Mouse (Mus musculus) neural tube, embryonic 11.5 days (tissue): ENCODE data around the gene Trim39. TPM values are rescaled to one million over a fixed set of nuclear protein-coding genes. Genes with fewer than 3 reads are reported as not detected.
"Not testable (repeated sequence)": the region's sequence is repeated elsewhere in the genome, so short reads cannot be mapped to it uniquely, and the experiment has no call there.

Experiments
- ATAC-seq: fragments of 200-750 bp; cut with Nextera tagmentation; 2 replicates; pipeline ENCODE4 v1.8.0; 2017; ENCODE audit warnings: moderate number of reproducible peaks, mild to moderate bottlenecking, moderate TSS enrichment, moderate library complexity; ENCODE audit not compliant: insufficient read depth, low FRiP score, low TSS enrichment
- DNase-seq: peaks from one replicate; pipeline ENCODE4 v3.0.0-alpha.2; 2015; ENCODE audit warnings: low spot score
- H3K27ac ChIP-seq: fragments of 300-500 bp; sonication (generic); 2 replicates; pipeline ENCODE4 v1.5.1; 2014; ENCODE audit warnings: low read depth, mild to moderate bottlenecking, low read length
- H3K27me3 ChIP-seq: fragments of 300-500 bp; sonication (generic); 2 replicates; pipeline ENCODE4 v1.6.1; 2014; ENCODE audit warnings: mild to moderate bottlenecking, low read length, mixed read lengths; ENCODE audit not compliant: control insufficient read depth, insufficient read depth
- H3K36me3 ChIP-seq: fragments of 300-500 bp; sonication (generic); 2 replicates; pipeline ENCODE4 v1.6.1; 2014; ENCODE audit warnings: mild to moderate bottlenecking, low read length, moderate library complexity, mixed read lengths; ENCODE audit not compliant: control insufficient read depth, insufficient read depth
- H3K4me1 ChIP-seq: fragments of 300-500 bp; sonication (generic); 2 replicates; pipeline ENCODE4 v1.6.1; 2014; ENCODE audit warnings: low read length, mixed read lengths; ENCODE audit not compliant: control insufficient read depth, insufficient read depth
- H3K4me2 ChIP-seq: fragments of 300-500 bp; sonication (generic); 2 replicates; pipeline ENCODE4 v1.6.1; 2014; ENCODE audit warnings: low read depth, mild to moderate bottlenecking, moderate library complexity
- H3K4me3 ChIP-seq: fragments of 300-500 bp; sonication (generic); 2 replicates; pipeline ENCODE4 v1.5.1; 2014; ENCODE audit warnings: low read depth, low read length
- H3K9ac ChIP-seq: fragments of 300-500 bp; sonication (generic); 2 replicates; pipeline ENCODE4 v1.6.1; 2014; ENCODE audit warnings: mild to moderate bottlenecking, low read length
- H3K9me3 ChIP-seq: fragments of 300-500 bp; sonication (generic); 2 replicates; pipeline ENCODE4 v1.6.1; 2016; ENCODE audit warnings: low read length; ENCODE audit not compliant: control insufficient read depth
- WGBS: fragments of 180-500 bp; shearing (Covaris S2); extraction: QIAGEN DNeasy Blood & Tissue Kit; methylation state at CpG from one replicate; pipeline ENCODE4 v1.1.7; 2014; 5-methylcytosine and 5-hydroxymethylcytosine counted together
- polyA plus RNA-seq: library from polyadenylated mRNA; unstranded; fragments of >200 nt; fragmentation: Nextera tagmentation; extraction: Ambion mirVana; gene quantifications from 2 replicates; pipeline ENCODE4 v1.2.1, GENCODE M21; 2014

Trim39 gene
- polyA plus RNA-seq, 1 experiment from 2014 or later = 18.0 TPM

DNA sequence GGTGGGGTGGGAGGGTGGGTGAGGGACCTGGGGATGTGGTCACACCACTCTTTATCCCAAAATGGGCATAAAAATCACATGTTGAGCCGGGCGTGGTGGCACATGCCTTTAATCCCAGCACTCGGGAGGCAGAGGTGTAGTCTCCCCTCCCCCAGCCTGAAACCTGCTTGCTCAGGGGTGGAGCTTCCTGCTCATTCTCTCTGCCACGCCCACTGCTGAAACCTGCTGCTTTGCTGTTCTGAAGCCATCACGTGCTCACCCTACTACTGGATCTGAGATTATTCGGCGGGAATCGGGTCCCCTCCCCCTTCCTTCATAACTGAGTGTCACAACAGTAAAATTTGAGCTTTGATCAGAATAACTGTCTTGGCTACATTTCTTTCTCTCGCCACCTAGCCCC, 36.7 kb downstream of the Trim39 start:
- H3K4me3 ChIP-seq, H3K9ac ChIP-seq, H3K36me3 ChIP-seq, H3K9me3 ChIP-seq, H3K4me1 ChIP-seq, DNase-seq, H3K4me2 ChIP-seq, ATAC-seq, H3K27ac ChIP-seq: not testable (repeated sequence)
- H3K27me3 ChIP-seq = peaks cover 19% of the 10 kb centered on the region
- WGBS = 31% methylated on average over 8 of the region's 9 CpGs

DNA sequence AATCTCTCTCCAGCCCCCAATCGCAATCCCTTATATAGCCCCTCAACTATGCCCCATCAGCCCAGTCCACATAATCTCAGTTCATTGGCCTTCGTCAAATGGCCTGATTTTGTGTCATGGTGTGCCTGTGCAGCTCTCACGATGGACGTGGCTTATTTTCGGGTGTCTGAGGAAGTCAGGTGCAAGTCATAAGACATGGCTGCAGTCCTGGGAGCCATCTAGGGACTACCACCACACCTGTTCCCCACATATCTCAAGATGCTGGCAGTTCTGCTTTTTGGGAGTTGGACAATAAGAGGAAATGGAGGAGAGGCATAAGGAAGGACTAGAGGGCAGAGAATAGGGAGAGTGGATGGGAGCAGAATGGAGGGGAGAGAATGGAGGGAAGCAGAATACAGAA, 38.5 kb downstream of the Trim39 start:
- Histone ChIP-seq H3K27me3 (peaks cover 36% of the 10 kb centered on the region), H3K9me3 (no peaks in the 10 kb centered on the region), H3K36me3 (no peaks in the 10 kb centered on the region), H3K4me1 (no peaks in the 10 kb centered on the region), H3K4me2 (no peak overlapping the region), H3K4me3 (no peak overlapping the region), H3K9ac (no peak overlapping the region), H3K27ac (no peak overlapping the region)
- DNase-seq (no peak), ATAC-seq (no peak)
- WGBS = 80% methylated on average over 5 of the region's 5 CpGs

DNA sequence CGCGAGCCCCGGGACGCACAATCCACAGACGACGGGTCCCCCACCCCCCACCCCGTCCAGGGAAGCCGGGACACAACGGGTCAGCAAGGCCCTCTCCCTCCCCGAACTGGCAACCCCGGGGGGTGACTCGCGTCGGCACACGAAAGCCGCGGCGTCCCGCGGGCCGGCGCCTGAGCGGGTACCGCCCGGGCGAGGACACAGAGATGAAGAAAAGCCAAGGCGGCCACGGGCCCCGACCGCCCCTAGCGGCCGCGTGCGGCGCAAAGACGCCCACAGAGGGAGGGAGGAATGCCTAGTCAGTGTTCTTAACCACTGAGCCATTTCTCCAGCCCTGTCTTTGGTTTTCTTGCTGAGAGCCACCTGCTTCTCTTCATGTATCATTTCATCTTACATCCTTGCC, 40.7 kb downstream of the Trim39 start:
- Histone ChIP-seq H3K36me3 (no peaks in the 10 kb centered on the region), H3K9ac (no peak overlapping the region), H3K27ac (no peak overlapping the region), H3K4me2 (no peak overlapping the region), H3K4me1 (no peaks in the 10 kb centered on the region), H3K27me3 (peaks cover 31% of the 10 kb centered on the region), H3K4me3 (no peak overlapping the region), H3K9me3 (no peaks in the 10 kb centered on the region)
- ATAC-seq (no peak), DNase-seq (peak; percentile 99)
- WGBS = 3% methylated on average over 36 of the region's 36 CpGs

DNA sequence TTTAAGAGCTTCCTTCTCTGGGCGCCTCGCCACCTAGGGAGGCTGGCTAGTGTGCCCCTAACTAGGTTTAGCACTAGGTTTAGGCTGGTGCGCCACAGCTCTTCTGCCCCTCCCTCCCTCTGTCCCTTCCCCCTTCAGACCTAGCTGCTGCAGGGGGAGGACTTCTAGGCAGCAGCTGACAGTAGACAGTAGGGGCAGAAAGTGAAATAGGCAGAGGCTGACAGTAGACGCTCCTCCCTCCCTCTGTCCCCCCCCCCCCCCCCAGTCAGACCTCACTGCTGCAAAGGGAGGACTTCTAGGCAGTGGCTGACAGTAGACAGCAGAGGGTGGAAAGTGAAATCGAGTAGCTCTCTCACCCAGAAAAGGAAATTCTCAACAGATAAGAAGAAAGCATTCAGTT, 43.0 kb downstream of the Trim39 start:
- Histone ChIP-seq H3K4me2 (no peak overlapping the region), H3K27me3 (peaks cover 43% of the 10 kb centered on the region), H3K36me3 (no peaks in the 10 kb centered on the region), H3K4me1 (no peaks in the 10 kb centered on the region), H3K9me3 (no peaks in the 10 kb centered on the region), H3K9ac (no peak overlapping the region), H3K27ac (no peak overlapping the region), H3K4me3 (no peak overlapping the region)
- ATAC-seq (no peak), DNase-seq (no peak)
- WGBS = 10% methylated on average over 5 of the region's 5 CpGs

DNA sequence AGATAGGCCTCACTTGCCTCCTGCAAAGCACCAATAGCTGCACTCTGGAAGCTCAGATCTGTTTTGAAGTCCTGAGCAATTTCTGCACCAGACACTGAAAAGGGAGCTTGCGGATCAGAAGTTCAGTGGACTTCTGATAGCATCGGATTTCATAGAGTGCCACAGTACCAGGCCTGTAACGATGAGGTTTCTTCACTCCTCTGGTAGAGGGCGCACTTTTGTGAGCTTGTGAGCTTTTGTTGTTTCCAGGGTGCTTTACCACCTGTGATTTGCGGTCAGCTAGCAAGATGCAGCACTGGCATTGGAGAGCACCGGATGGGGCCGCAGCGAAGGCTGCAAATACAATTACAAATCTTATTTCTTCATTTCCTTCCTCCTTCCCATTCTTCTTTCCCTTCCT, 45.1 kb downstream of the Trim39 start:
- no peak overlapping the region for H3K9ac ChIP-seq

DNA sequence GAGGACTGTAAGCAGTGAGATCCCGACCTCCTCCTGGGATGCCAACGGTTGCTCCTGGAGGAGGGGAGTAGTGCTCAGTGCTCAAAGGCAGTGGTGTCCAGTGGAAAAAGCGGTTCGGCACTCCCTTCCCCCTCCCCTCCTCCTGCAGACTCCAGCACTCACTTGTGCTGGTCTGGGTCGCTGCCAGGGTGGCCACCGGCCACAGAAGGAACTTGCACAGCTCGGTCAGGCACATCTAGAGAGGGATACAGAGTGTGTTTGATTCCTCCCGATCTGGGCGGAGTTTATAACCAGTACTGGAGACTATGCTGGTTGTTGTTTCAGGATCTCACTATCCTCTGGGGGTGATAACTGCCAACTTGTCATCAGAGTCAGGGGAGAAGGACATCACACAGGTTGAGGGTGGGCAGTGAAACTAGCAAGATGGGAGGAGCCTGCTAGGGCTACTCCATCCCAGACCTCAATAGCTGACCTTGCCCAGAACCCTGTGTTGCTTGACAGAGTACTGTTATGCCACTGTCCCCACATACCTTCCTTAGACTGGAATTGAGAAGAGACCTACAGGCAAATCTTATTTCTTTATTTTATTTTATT, 46.7 kb downstream of the Trim39 start:
- H3K9ac ChIP-seq = no peak overlapping the region
- H3K4me1 ChIP-seq = no peaks in the 10 kb centered on the region
- H3K36me3 ChIP-seq = no peaks in the 10 kb centered on the region
- ATAC-seq = no peak
- no peak for DNase-seq
- 10% methylated on average over 9 of the region's 9 CpGs for WGBS
- no peak overlapping the region for H3K4me3 ChIP-seq
- no peak overlapping the region for H3K4me2 ChIP-seq
- no peaks in the 10 kb centered on the region for H3K9me3 ChIP-seq
- no peak overlapping the region for H3K27ac ChIP-seq
- H3K27me3 ChIP-seq = peaks cover 38% of the 10 kb centered on the region

More for the DNA sequence above, 45.1 kb downstream of the Trim39 start:
- WGBS = 19% methylated on average over 8 of the region's 8 CpGs
- Histone ChIP-seq H3K9me3 (no peaks in the 10 kb centered on the region), H3K27me3 (peaks cover 43% of the 10 kb centered on the region), H3K36me3 (no peaks in the 10 kb centered on the region), H3K4me3 (no peak overlapping the region), H3K4me1 (no peaks in the 10 kb centered on the region), H3K4me2 (no peak overlapping the region), H3K27ac (no peak overlapping the region)
- ATAC-seq (no peak), DNase-seq (no peak)

DNA sequence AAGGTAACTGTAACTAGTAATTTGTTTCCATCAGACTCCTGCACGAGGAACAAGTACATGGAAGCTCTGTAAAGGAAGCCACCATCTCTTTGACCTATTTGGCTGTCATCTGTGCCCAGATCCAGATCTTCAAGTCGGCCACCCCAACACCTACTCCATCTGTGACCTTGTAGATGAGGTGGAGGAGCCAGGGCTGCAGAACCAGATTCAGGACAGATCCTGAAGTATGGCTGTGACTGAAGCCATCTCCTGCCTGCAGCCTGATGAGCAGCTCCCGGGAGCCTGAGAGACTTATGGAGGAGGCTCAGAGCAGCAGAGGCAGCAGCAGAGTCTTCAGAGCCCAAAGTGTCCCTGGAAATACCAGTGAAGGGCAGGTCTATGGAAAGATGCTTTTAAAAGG, 47.6 kb downstream of the Trim39 start:
- Histone ChIP-seq H3K27ac (no peak overlapping the region), H3K36me3 (no peaks in the 10 kb centered on the region), H3K27me3 (peaks cover 30% of the 10 kb centered on the region), H3K4me1 (no peaks in the 10 kb centered on the region), H3K4me2 (no peak overlapping the region), H3K9me3 (no peaks in the 10 kb centered on the region), H3K4me3 (no peak overlapping the region), H3K9ac (no peak overlapping the region)
- ATAC-seq (no peak), DNase-seq (no peak)
- WGBS = 47% methylated on average over 3 of the region's 3 CpGs

DNA sequence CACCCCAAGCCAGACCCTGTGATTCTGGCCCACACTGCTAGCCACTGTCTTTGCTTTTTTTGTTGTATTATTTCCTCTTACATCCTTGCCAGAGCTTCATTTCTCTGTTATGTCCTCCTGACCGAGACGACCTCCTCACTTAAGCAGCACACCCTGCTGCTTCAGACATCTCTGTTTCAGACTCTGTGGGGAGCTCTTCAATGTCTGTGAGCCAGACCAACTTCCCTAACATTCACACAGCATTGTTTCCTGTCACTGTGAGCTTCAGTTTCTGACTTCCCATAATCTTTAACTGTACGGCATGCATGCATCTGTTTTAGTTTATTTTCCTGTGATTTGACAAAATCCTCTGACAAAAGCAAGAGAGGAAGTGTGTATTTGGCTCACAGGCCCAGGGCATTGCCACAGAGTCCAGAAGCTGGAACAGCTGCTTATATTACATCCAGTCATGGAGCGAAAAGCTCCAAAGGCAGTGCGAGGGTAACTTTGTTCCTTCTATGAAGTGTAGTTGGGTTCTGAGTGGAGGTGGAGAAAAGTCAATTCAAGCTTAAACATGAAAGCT, 53.4 kb downstream of the Trim39 start:
- no peak for DNase-seq

DNA sequence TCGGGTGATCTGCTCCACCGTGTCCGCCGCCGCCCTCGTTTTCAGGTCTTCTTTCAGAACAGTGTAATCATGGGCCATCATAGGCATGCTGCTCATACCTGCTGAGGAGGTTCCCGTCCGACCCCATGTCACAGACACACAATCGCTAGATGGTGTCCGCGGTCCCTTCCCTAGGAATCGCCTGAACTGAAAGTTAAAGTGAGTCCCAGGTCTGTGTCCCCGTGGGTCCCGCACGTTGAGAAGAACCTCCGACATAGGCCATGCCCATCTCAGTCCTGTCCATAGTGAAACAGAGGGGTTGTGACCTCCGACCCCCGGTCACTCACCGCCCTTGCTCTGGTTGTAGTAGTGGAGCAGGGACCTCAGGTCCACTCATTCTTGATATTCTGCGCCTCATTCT, 56.5 kb downstream of the Trim39 start:
- no peak overlapping the region for H3K27ac ChIP-seq
- no peak for DNase-seq
- no peaks in the 10 kb centered on the region for H3K9me3 ChIP-seq
- H3K4me2 ChIP-seq = no peak overlapping the region
- no peak overlapping the region for H3K4me3 ChIP-seq
- H3K9ac ChIP-seq = no peak overlapping the region
- peaks cover 43% of the 10 kb centered on the region for H3K27me3 ChIP-seq
- no peaks in the 10 kb centered on the region for H3K36me3 ChIP-seq
- ATAC-seq = no peak
- no peaks in the 10 kb centered on the region for H3K4me1 ChIP-seq
- WGBS = 1% methylated on average over 20 of the region's 20 CpGs

More for the DNA sequence above, 53.4 kb downstream of the Trim39 start:
- no peaks in the 10 kb centered on the region for H3K36me3 ChIP-seq
- no peaks in the 10 kb centered on the region for H3K9me3 ChIP-seq
- no peak overlapping the region for H3K9ac ChIP-seq
- H3K4me3 ChIP-seq = no peak overlapping the region
- H3K27ac ChIP-seq = no peak overlapping the region
- whole genome bisulfite sequencing = 59% methylated on average over 5 of the region's 5 CpGs
- no peaks in the 10 kb centered on the region for H3K4me1 ChIP-seq
- ATAC-seq = no peak
- H3K4me2 ChIP-seq = no peak overlapping the region
- H3K27me3 ChIP-seq = peaks cover 42% of the 10 kb centered on the region
